Mouse (Mus musculus) left cerebral cortex, adult 2 months (tissue): Measurements from ENCODE around the gene Rab5b. TPM values are rescaled to one million over a fixed set of nuclear protein-coding genes. Genes with fewer than 3 reads are reported as not detected.

ENCODE experiments used
- DNase-seq, 2 experiments: peaks; one replicate each; pipeline ENCODE4 v3.0.0; 2021 to 2022; ENCODE audit warnings: low spot score in 2 of 2, mixed read lengths in 1 of 2; ENCODE audit errors: extremely low spot score in 1 of 2
- H3K27ac ChIP-seq: fragments of 200-600 bp; 2 replicates; pipeline ENCODE4 v1.8.1; 2022
- H3K4me3 ChIP-seq: fragments of 200-600 bp; 2 replicates; pipeline ENCODE4 v1.8.1; 2022
- CTCF ChIP-seq: fragments of 200-600 bp; IDR thresholded peaks from 2 replicates; pipeline ENCODE4 v1.8.1; 2022; ENCODE audit warnings: antibody characterized with exemption, mild to moderate bottlenecking, moderate library complexity
- intact Hi-C: fragments of 180-260 bp; cut with DNase I; formaldehyde crosslinking; loops from one replicate; pipeline ENCODE4 v1.15.1; 2025
- total RNA-seq, 2 experiments: library from RNA; stranded (reverse); gene quantifications; 2 replicates each; pipeline ENCODE4 v1.2.3; 2021

Gene Rab5b
- total RNA-seq, 2 experiments from 2014 or later: 123 to 132 TPM

- intact Hi-C loops: no loop called here
- DNase-seq: no peak
- no peak for TF ChIP-seq CTCF
- Histone ChIP-seq H3K27ac (peak overlapping the region; percentile 98), H3K4me3 (peak overlapping the region; percentile 97)
Measured at GRCm38 (mm10) chr10:128695411-128695991, 563 bp downstream of the Rab5b start.

GRCm38 (mm10) chr10:128674469-128675008 is 21.5 kb downstream of the Rab5b start:
- intact Hi-C loops: loop anchor here (5.0 kb wide), 1 partner anchor 107 kb away; the partner anchor contains the start of gene Pa2g4
- Histone ChIP-seq H3K27ac (peak overlapping the region; percentile 85), H3K4me3 (peak overlapping the region; percentile 77)
- peak; percentile 82 for TF ChIP-seq CTCF
- DNase-seq: peak in 1 of 2 experiments; percentile 20

DNA sequence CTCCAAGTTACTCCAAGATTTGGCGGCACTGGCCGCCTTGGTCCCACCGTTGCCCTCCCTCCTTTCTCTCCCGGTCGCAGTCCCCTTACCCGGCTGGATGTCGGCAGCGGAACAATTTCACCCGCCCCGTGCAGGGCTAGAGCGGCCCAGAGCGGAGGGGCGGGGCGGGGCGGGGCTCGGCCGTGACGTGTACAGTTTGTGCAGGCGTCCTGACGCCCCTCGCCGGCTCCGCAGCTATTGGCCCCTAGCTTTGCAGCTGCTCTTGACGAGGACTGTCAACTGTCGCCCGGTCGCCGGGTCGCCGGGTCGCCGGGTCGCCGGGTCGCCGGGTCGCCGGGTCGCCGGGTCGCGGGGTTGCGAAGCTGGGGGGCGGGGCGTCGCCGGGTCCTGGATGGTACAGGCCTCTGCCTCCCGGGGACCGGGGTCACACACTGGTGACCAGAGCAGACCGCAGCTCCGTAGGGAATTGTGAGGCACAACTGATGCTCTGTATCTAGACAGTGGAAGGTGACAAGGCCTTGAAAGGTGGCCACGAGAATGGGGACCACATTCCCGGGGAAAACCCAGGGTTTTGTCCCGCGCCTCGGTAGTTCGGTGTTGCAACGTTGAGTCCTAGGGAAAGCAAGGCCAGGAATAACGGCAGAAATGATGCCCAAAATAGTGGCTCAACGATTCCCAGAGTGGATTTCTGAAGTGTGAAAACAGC is 22.1 kb downstream of the Rab5b start, which contains the start of gene Suox:
TSS of gene Suox (minus strand) at position 311 of the 706 bp plus-strand sequence.
- intact Hi-C loops: loop anchor here (1.0 to 5.0 kb wide), 3 partner anchors 48 to 123 kb away; partner anchors contain the start of genes Pa2g4 and Rps26
- peak within 1 kb of the TSS; percentile 85 for H3K27ac ChIP-seq
- no peak for TF ChIP-seq CTCF
- H3K4me3 ChIP-seq: peak within 1 kb of the TSS; percentile 77
- peak; percentile 81 to 82 for DNase-seq

- Histone ChIP-seq H3K27ac (no peak overlapping the region), H3K4me3 (no peak overlapping the region)
- no peak for DNase-seq
- intact Hi-C loops: loop anchor here (5.0 kb wide), 1 partner anchor 104 kb away; the partner anchor contains the start of gene Pa2g4
- no peak for TF ChIP-seq CTCF
Measured at GRCm38 (mm10) chr10:128671148-128671547, 24.9 kb downstream of the Rab5b start.

DNA sequence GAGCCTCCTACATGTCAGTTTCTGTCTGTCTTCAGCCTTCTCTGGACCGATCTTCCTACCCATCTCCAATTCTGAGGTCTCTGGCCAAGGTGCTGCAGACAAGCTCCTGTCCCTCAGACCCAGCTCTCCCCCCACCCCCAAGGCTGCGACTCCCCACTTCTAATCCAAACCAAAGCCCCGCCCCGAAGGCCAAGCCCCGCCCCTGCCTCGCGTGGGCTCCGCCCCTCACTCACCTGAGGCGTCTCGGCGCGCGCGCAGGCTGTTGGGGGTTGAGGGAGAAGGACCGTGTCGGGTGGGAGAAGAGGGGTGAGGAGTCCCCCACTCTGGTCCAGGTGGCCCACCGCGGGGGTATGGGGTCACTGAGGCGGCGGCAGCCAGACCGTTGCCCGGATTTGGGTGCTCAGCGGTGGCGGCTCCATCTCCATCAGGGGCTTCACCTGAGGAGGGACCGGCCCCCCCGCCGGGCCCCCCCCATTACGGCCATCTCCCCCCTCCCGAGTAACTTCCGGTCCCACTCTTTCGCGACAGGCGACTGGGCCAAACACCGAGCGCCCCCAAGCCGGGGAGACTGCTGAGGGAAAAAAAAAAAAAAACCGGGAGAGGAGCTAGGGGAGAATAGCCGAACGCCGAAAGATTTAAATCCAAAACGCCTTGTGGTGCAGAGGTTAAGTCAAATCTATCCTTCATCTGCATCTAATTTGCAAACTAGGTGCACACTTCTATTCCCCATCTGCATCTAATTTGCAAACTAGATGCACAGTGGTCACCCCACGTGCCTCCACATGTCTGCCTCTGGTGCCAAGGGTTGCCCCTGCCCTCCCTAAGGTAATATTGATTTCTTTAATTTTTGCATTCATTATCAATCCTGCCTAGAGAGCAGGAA is 27.0 kb downstream of the Rab5b start:
- peak overlapping the region; percentile 90 for H3K27ac ChIP-seq
- peak overlapping the region; percentile 80 for H3K4me3 ChIP-seq
- intact Hi-C loops: loop anchor here (2.0 kb wide), 1 partner anchor 24 kb away; the partner anchor contains the start of gene Ikzf4
- TF ChIP-seq CTCF: no peak
- peak; percentile 69 to 80 for DNase-seq

- intact Hi-C loops: no loop called here
Measured at GRCm38 (mm10) chr10:128665806-128666205, 30.3 kb downstream of the Rab5b start.

DNA sequence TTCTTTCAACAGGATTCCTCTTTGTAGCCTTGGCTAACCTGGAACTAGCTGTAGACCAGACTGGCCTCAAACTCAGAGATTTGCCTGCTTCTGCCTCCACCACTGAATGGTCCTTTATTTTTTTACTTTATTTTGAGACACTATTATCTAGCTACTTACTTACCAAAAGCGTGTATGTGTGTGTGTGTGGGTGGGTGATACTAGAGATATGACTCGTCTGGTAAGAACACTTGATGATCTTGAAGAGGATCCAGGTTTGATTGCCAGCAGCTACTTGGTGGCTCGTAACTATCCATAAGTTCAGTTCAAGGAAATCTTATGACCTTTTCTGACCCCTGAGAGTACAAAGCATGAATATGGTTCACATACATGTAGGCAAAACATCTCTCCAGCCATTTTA is 30.8 kb downstream of the Rab5b start:
- no peak for DNase-seq
- H3K27ac ChIP-seq: no peak overlapping the region
- no peak for TF ChIP-seq CTCF
- intact Hi-C loops: no loop called here
- H3K4me3 ChIP-seq: no peak overlapping the region

More at GRCm38 (mm10) chr10:128665806-128666205, 30.3 kb downstream of the Rab5b start:
- no peak overlapping the region for H3K27ac ChIP-seq
- DNase-seq: no peak
- no peak overlapping the region for H3K4me3 ChIP-seq
- no peak for TF ChIP-seq CTCF

- intact Hi-C loops: no loop called here
- Histone ChIP-seq H3K27ac (no peak overlapping the region), H3K4me3 (no peak overlapping the region)
- DNase-seq: no peak
- no peak for TF ChIP-seq CTCF
Measured at GRCm38 (mm10) chr10:128664808-128665207, 31.3 kb downstream of the Rab5b start.

GRCm38 (mm10) chr10:128663441-128664220 is 32.4 kb downstream of the Rab5b start:
- DNase-seq: no peak
- TF ChIP-seq CTCF: no peak
- no peak overlapping the region for H3K4me3 ChIP-seq
- H3K27ac ChIP-seq: no peak overlapping the region
- intact Hi-C loops: no loop called here

GRCm38 (mm10) chr10:128662465-128662864 is 33.6 kb downstream of the Rab5b start:
- Histone ChIP-seq H3K27ac (no peak overlapping the region), H3K4me3 (no peak overlapping the region)
- DNase-seq: no peak
- TF ChIP-seq CTCF: no peak
- intact Hi-C loops: no loop called here

- no peak for DNase-seq
- no peak for TF ChIP-seq CTCF
- intact Hi-C loops: no loop called here
- Histone ChIP-seq H3K4me3 (no peak overlapping the region), H3K27ac (no peak overlapping the region)
Measured at GRCm38 (mm10) chr10:128659490-128659889, 36.6 kb downstream of the Rab5b start.
